Mouse (Mus musculus): ENCODE measurements around the gene Ffar2.
A peak's percentile ranks its signal among the peaks of the same experiment; 100 is the strongest.
"Not testable (repeated sequence)": the region's sequence is repeated elsewhere in the genome, so short reads cannot be mapped to it uniquely, and the experiment has no call there.

The Ffar2 gene

DNA sequence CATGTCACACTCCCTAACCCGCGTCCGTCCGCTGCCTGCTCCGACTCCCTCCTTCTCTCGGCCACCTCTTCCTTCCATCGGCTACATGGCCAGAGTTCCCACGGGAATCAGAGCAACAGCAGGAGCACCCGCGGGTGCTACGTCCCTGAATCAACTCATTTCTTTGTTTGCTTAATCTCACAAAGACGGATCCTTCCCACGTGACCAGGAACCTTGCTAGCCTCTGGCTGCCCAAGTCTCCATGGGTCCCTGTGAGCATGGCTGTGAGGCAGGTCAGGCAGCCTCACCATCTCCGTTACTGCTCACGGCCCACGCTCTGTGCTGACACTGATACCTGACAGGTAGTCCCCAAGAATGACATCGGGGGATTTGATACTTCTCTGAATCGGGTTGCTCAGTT is at the start of gene Ffar2:
Ffar2 (minus strand) TSS at position 101 of the 400 bp plus-strand sequence.
- DNase-seq: no peak

DNA sequence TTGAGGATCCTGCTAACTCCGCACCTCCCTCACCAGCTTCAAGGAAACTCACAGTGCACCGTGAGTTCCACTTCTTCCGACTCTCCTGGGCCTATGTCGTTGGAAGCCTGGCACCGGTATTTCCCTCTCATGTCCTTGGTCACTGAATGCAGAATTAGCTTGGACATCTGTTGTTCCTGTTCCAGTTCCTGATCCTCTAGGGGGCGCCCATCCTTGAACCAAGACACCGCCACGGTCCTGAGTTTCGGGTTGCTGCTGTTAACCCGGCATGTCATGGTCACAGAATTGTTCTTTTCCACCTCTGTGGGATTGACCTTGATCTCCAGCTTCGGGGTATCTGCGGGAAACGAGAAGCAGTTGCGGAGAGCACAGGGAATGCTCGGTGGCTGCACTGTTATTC is 49.5 kb upstream of the Ffar2 start:
- peak; percentile 90 for DNase-seq

DNA sequence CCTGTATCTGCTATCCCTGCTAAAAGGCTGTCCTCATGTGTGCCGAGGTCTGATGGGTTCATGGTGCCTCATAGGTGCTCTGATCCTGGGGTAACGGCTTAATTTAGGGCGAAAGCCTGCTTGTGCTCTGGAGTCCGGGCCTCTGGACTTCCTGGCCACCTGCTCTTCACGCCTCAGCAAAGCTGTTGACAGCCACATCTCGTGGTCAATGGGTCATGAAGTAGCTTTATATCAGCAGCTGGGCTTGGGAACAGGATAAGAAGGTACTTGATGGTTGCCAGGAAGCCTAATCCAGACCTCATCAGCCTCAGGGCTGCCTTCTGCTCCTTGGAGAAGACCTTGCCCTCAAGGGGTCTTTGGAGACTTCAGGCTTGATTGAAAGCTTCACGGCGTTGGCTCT is 39.8 kb upstream of the Ffar2 start:
- no peak for DNase-seq

DNA sequence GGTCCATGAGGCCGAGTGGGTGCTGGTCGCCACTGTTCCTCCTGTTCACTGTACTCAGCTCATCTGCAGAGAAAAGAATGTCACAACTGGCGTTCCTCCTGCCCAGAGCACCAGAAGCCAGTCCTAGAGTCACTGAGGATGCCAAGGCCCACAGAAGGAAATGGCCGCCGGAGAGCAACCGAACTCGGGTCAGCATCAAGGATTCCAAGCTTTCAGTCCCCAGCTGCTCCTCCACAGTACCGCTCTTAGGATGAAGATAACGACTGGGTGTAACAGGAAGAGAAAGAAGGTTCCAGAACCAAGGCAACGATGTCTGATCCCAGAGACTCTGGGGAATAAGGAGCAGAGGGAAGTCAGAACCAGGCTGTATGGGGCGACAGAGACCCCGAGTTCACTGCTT is 37.9 kb upstream of the Ffar2 start, which contains the start of gene Ffar1:
Ffar1 (minus strand) TSS at position 101 of the 400 bp plus-strand sequence.
- no peak for DNase-seq

DNA sequence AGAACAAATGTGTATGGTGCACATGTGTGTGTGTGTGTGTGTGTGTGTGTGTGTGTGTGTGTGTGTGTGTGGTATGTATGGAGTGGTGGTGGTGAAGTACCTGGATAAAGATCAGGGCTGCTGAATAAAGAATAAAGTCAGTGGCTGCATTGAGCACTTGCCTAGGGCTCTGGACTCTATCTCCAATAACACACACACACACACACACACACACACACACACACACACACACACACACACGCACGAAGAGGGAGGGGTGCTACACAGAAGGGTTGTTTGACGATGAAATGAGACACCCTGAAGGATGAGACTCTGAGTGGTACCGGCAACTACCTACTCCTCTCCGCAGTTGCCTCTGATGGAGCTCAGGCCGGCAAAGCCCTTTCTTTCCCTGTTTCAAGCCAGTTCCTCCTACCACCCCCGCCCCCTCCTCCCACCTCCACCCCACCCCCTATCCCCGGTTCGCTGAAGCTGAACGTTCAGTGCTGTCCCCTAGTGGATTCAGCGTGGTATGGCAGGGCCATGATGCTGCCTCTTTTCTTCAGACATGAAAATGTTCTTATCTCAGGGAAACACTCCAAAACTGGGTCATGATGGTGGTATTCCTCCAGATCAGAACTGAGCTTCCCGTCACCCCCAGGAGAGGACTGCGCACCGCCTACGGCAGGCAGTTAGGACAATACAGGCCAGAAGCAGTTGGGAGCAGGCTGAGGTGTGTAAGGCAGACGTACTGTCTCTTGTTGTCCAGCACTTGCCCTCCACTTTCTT is 36.2 kb upstream of the Ffar2 start:
- peak; percentile 72 for DNase-seq

DNA sequence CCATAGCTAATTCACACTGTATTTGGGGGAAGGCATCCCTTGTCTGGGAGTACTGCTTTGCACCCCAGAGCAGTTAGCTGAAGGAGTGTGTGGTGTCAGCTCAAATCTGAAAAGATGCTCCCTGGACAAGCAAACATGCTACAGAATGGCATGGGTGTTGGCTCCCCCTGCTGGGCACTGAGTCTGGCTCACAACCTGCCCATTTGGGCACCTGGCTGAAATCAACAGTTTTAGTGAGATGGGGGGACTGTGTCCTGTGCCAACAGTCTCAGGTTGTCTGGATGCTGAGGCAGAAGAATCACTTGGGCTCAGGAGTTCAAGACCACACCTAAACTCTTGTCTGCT is 35.7 kb upstream of the Ffar2 start:
- DNase-seq: peak; percentile 87

DNA sequence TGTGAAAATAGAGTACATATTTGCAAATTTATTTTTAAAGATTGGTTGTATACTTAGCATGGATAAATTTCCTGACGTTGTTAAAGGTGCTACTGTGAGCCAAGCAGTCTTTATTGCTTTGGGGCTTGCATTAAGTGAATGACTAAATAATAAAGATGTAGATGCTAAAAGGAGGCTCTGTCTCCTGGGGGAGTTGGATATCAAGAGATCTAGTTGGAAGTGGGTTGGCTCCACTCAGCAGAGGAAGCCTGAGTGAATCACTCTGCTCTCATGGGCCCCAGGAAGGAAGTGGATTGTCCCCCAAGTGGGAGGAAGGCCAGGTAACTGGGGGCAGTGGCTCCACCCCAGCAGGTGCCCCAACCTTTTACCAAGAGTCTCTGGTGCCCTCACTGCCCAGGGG is 34.2 kb upstream of the Ffar2 start:
- DNase-seq: no peak

DNA sequence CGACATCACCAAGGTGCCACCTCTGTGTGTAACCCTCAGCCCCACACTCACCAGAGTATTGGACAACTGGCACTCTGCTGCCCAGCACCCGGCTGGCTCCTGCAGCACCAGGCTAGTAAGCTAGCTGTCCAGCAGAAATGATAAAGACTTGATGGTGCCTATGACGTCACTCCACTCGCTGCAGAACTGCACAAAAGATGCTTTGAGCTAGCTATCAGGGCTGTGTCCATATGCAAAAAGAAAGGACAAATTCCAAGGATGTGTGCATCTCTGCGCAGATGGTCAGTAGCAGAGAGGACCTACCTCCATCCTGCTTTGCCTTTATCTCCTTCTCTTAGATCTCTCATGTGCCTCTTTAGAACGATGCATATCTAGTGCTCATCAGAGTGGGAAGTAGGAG is 32.5 kb upstream of the Ffar2 start, which contains the start of gene Ffar3:
Ffar3 (minus strand) TSS at position 101 of the 400 bp plus-strand sequence.
- DNase-seq: no peak

GRCm38 (mm10) chr7:30851421-30851820 is 27.8 kb upstream of the Ffar2 start:
- DNase-seq: no peak

DNA sequence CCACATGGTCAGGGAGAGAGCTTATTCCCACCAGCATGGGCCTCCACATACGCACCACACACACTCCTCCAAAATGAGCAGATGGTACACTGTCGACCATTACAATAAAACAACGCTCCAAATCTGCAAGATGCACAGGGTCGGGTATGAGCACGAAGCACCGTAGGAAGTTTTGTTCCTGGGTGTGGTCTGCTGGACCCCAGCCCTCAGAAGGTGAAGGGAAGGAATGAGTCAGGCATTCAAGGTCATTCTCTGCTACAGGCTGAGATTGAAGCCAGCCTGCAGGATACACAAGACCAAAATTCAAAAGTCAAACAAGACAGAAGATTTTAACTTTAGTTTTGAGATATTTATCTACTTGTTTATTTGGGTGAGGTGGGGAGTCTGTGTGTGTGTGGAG is 24.4 kb upstream of the Ffar2 start:
- DNase-seq: no peak

- DNase-seq: no peak
These were observed 23.8 kb upstream of the Ffar2 start for GRCm38 (mm10) chr7:30847386-30847785.

GRCm38 (mm10) chr7:30846505-30847053 is 23.0 kb upstream of the Ffar2 start:
- DNase-seq: no peak

DNA sequence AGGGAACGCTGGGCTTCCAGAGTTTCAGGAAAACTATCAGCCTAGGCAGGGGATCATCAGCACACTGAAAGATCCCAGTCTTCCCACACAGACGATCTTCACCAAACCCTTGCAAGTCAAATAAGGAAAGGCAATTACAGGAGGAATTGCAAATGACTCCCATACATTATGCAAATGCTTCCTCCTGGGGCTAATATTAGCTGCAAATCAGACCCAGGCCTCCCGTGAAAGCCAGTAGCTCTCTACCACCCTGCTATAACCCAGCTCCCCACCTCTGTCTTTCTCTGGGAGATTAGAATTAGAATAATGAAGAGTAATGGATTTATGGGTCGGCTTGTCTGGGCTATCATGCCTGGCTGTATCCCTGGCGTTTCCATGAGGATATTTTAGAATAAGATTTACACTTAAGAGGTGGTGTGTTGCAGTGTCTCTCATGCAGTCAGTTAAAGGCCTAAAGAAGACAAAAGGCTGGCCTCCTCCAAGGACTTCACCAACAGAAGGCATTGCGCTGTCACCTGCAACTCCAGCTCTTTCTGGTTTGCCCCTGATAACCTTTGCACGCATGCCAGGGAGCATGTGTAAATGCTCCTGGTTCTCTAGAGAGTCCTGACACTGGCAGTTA is 21.2 kb upstream of the Ffar2 start:
- DNase-seq: no peak

- DNase-seq: no peak
These were observed 18.5 kb upstream of the Ffar2 start for GRCm38 (mm10) chr7:30842092-30842491.

- DNase-seq: no peak
These were observed 17.8 kb upstream of the Ffar2 start for GRCm38 (mm10) chr7:30841379-30841778.

- no peak for DNase-seq
These were observed 16.7 kb upstream of the Ffar2 start for GRCm38 (mm10) chr7:30840306-30840705.

GRCm38 (mm10) chr7:30837277-30837676 is 13.7 kb upstream of the Ffar2 start:
- DNase-seq: no peak

- DNase-seq: not testable (repeated sequence)
These were observed 9.1 kb upstream of the Ffar2 start for GRCm38 (mm10) chr7:30832684-30833083.

DNA sequence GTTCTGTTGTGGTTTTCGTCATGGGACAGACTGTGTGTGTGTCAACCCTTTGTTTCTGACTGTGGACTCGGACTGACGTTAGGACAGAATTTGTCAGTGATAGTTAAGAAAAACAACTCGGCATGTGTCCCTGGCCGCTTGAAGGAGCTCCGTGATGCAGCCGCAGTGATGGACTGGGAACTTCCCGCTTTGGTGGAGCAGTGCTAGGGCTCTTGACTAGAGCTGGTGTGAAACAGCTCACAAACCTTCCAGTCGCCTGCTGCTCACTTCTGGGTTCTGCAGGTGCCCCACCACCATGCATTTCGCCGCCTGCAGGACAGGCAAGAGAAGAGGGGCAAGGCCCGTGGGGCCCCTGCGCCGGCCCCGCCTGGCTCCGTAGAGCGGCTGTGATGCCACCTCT is 8.7 kb upstream of the Ffar2 start:
- no peak for DNase-seq

GRCm38 (mm10) chr7:30829428-30829827 is 5.9 kb upstream of the Ffar2 start:
- DNase-seq: no peak

GRCm38 (mm10) chr7:30828871-30829270 is 5.3 kb upstream of the Ffar2 start:
- not testable (repeated sequence) for DNase-seq

GRCm38 (mm10) chr7:30826660-30827059 is 3.1 kb upstream of the Ffar2 start:
- DNase-seq: no peak

GRCm38 (mm10) chr7:30824306-30824705 is 731 bp upstream of the Ffar2 start:
- no peak for DNase-seq

GRCm38 (mm10) chr7:30821532-30821931 is 2.0 kb downstream of the Ffar2 start:
- DNase-seq: peak; percentile 55
